Mouse (Mus musculus) spleen, adult 2 months (tissue): ENCODE results near the gene Pstpip1.

Experiments used
- CTCF ChIP-seq: fragments of 200-500 bp; IDR thresholded peaks from 2 replicates; pipeline ENCODE4 v1.5.1; 2011; ENCODE audit warnings: mild to moderate bottlenecking, inconsistent platforms; ENCODE audit not compliant: insufficient read depth, insufficient read length, insufficient replicate concordance; ENCODE audit errors: extremely low read depth
- POLR2A ChIP-seq: fragments of 200-500 bp; IDR thresholded peaks from 2 replicates; pipeline ENCODE4 v1.6.1; 2011; ENCODE audit warnings: low read depth, low read length, inconsistent platforms

GRCm38 (mm10) chr9:56067964-56068363 lies 21.8 kb upstream of the Pstpip1 start:
- TF ChIP-seq CTCF (no peak), POLR2A (no peak)
